Mouse (Mus musculus): ENCODE data around the gene Patj.

DNA sequence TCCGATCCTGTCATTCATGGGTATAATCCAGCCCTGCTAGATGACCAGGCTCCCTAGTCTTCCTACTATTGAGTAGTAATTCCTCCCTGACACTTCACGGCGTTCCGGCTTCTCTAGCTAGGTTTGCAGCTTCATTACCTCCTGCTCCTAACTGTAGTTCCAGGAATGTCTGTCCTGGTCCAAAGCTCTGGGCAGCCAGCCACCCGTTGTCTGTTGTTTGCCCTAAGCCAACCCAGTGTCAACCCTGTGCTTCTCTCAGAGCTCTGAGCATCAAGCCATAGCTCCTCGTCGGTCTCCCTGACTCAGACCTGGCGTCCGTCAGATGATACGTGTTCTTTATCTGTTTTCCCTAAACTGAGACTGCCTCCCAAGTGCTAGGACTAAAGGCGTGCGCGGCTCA is 161.6 kb downstream of the Patj start:
- TF ChIP-seq POLR2A (IDR thresholded peaks at IDR 0.05; ENCODE audit: borderline replicate concordance, extremely low read depth, insufficient read depth, insufficient read length, poor library complexity, severe bottlenecking), result no peak
- TF ChIP-seq CTCF (IDR thresholded peaks at IDR 0.05; ENCODE audit: borderline replicate concordance, extremely low read depth, insufficient read depth, insufficient read length), result no peak

Data from brain, embryonic 14.5 days (tissue).